Mouse (Mus musculus): ENCODE data around the gene Aprt.

DNA sequence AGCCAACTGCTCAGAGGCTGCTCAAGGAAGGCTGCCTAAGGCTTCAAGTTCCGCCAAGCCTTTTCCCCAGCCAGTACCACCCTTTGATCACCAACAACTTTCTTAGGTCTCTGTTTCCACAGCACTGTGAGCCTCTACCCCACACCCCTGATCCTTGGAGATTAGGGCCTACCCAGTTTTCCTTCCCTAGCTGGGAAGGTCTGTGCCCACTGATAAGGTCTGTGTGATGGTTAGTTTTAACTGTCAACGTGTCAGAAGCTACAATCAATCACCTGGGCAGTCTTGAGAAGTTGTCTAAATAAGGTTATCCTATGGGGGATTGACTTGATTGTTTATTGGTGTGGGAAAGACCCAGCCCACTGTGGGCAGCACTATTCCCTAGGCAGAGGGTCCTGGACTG is 38.9 kb downstream of the Aprt start:
- no peak for TF ChIP-seq ZNF384 (IDR thresholded peaks at IDR 0.05; ENCODE audit: low read depth, low read length)
- no peak for TF ChIP-seq ZC3H11A (IDR thresholded peaks at IDR 0.05; ENCODE audit: borderline replicate concordance, low read depth, low read length)
- TF ChIP-seq HCFC1 (IDR thresholded peaks at IDR 0.05; ENCODE audit: borderline replicate concordance, insufficient read depth, low read length) = no peak
- TF ChIP-seq MAFK (IDR thresholded peaks at IDR 0.05; ENCODE audit: insufficient read depth, low read depth, low read length) = no peak
- no peak for TF ChIP-seq CHD2 (IDR thresholded peaks at IDR 0.05; ENCODE audit: low read depth, low read length)

All from ES-E14 (cell line).